Mouse (Mus musculus): ENCODE data around the gene Oas1d. TPM values are rescaled to one million over a fixed set of nuclear protein-coding genes. Genes with fewer than 3 reads are reported as not detected.
"Not testable (repeated sequence)": the region's sequence is repeated elsewhere in the genome, so short reads cannot be mapped to it uniquely, and the experiment has no call there.

Gene Oas1d
- polyA plus RNA-seq, 1 experiment from 2014 or later = not detected

- H3K4me1 ChIP-seq (replicated peaks; ENCODE audit: control insufficient read depth, insufficient read depth, low read length); DNase-seq (ENCODE audit: low spot score); H3K27me3 ChIP-seq (ENCODE audit: control insufficient read depth, insufficient read depth, low read length); H3K9ac ChIP-seq; ATAC-seq (ENCODE audit: low FRiP score); H3K27ac ChIP-seq; H3K4me2 ChIP-seq (replicated peaks); H3K9me3 ChIP-seq (ENCODE audit: control insufficient read depth, low read length); H3K36me3 ChIP-seq (replicated peaks; ENCODE audit: control insufficient read depth, insufficient read depth); H3K4me3 ChIP-seq (replicated peaks; ENCODE audit: low read length): not testable (repeated sequence)
- 37% methylated on average over 6 of the region's 9 CpGs for WGBS
These were observed 26.9 kb upstream of the Oas1d start, which contains the start of gene Oas1g for GRCm38 (mm10) chr5:120887413-120887812. Oas1g (minus strand) TSS chr5:120887613.

DNA sequence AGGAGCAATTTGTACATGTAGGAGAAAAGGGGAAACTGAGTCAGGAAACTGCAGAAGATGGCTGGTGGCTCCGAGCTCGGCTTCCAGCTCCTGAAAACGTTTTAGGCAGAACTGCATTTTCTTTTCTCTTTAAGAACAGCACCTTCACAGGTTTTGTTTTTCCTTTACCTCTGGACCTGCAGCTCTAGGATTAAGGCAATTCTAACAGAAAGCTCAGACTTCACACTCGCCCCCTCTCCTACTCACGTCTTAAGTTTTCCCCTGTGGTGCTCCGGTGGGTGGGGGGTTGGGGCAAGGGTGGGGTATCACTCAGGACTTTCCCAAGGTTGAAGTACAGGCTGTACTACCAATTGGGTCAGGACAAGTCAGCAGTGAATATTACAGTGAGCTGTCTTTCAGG is 26.5 kb upstream of the Oas1d start:
- no peak for DNase-seq (ENCODE audit: low spot score)

GRCm38 (mm10) chr5:120888294-120888815 is 26.0 kb upstream of the Oas1d start:
- not testable (repeated sequence) for H3K4me1 ChIP-seq (replicated peaks; ENCODE audit: control insufficient read depth, insufficient read depth, low read length); H3K9me3 ChIP-seq (ENCODE audit: control insufficient read depth, low read length)
- WGBS = 44% methylated on average over 4 of the region's 4 CpGs

More for the DNA sequence above, 26.5 kb upstream of the Oas1d start:
- Histone ChIP-seq H3K27ac (no peak overlapping the region), H3K27me3 (ENCODE audit: control insufficient read depth, insufficient read depth, low read length) (no peaks in the 10 kb centered on the region), H3K9me3 (ENCODE audit: control insufficient read depth, low read length) (no peaks in the 10 kb centered on the region), H3K9ac (no peak overlapping the region), H3K4me3 (replicated peaks; ENCODE audit: low read length) (no peak overlapping the region), H3K4me1 (replicated peaks; ENCODE audit: control insufficient read depth, insufficient read depth, low read length) (no peaks in the 10 kb centered on the region), H3K36me3 (replicated peaks; ENCODE audit: control insufficient read depth, insufficient read depth) (no peaks in the 10 kb centered on the region), H3K4me2 (replicated peaks) (no peak overlapping the region)
- ATAC-seq (ENCODE audit: low FRiP score) = no peak
- 65% methylated on average over 6 of the region's 6 CpGs for WGBS

DNA sequence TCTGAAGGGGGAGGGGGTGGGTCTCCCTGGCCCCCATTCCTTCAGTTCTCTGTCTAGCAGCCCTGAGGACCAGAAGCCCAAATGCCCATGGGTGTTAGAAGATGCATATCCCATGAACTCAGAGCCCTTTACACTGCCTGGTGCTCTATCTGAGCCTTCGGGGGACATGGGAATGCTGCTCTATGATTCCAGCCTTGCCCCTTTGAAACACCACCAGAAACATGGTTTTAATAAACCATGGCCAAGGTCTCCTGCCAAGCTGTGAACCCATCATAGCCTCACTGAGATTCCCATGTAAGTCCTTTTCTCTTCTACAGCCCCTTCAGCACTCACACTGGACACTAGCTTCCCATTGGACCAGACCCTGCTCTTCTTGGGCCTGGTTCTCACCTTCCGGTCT is 24.3 kb upstream of the Oas1d start:
- ATAC-seq (ENCODE audit: low FRiP score) = no peak
- no peaks in the 10 kb centered on the region for H3K4me1 ChIP-seq (replicated peaks; ENCODE audit: control insufficient read depth, insufficient read depth, low read length)
- H3K27me3 ChIP-seq (ENCODE audit: control insufficient read depth, insufficient read depth, low read length) = no peaks in the 10 kb centered on the region
- no peak overlapping the region for H3K4me3 ChIP-seq (replicated peaks; ENCODE audit: low read length)
- H3K27ac ChIP-seq = no peak overlapping the region
- WGBS = 82% methylated on average over 2 of the region's 2 CpGs
- no peaks in the 10 kb centered on the region for H3K36me3 ChIP-seq (replicated peaks; ENCODE audit: control insufficient read depth, insufficient read depth)
- H3K9ac ChIP-seq = no peak overlapping the region
- DNase-seq (ENCODE audit: low spot score) = no peak
- H3K9me3 ChIP-seq (ENCODE audit: control insufficient read depth, low read length) = no peaks in the 10 kb centered on the region
- H3K4me2 ChIP-seq (replicated peaks) = no peak overlapping the region

More at GRCm38 (mm10) chr5:120888294-120888815, 26.0 kb upstream of the Oas1d start:
- H3K27ac ChIP-seq; ATAC-seq (ENCODE audit: low FRiP score); H3K27me3 ChIP-seq (ENCODE audit: control insufficient read depth, insufficient read depth, low read length); DNase-seq (ENCODE audit: low spot score); H3K9ac ChIP-seq; H3K4me2 ChIP-seq (replicated peaks); H3K36me3 ChIP-seq (replicated peaks; ENCODE audit: control insufficient read depth, insufficient read depth); H3K4me3 ChIP-seq (replicated peaks; ENCODE audit: low read length): not testable (repeated sequence)

- H3K4me2 ChIP-seq (replicated peaks) = no peak overlapping the region
- H3K27me3 ChIP-seq (ENCODE audit: control insufficient read depth, insufficient read depth, low read length) = no peaks in the 10 kb centered on the region
- H3K9ac ChIP-seq = no peak overlapping the region
- H3K4me3 ChIP-seq (replicated peaks; ENCODE audit: low read length) = no peak overlapping the region
- H3K4me1 ChIP-seq (replicated peaks; ENCODE audit: control insufficient read depth, insufficient read depth, low read length) = no peaks in the 10 kb centered on the region
- 53% methylated on average over 3 of the region's 3 CpGs for WGBS
- no peaks in the 10 kb centered on the region for H3K36me3 ChIP-seq (replicated peaks; ENCODE audit: control insufficient read depth, insufficient read depth)
- ATAC-seq (ENCODE audit: low FRiP score) = no peak
- no peaks in the 10 kb centered on the region for H3K9me3 ChIP-seq (ENCODE audit: control insufficient read depth, low read length)
- DNase-seq (ENCODE audit: low spot score) = no peak
- H3K27ac ChIP-seq = no peak overlapping the region
These were observed 23.3 kb upstream of the Oas1d start for GRCm38 (mm10) chr5:120890991-120891390.

DNA sequence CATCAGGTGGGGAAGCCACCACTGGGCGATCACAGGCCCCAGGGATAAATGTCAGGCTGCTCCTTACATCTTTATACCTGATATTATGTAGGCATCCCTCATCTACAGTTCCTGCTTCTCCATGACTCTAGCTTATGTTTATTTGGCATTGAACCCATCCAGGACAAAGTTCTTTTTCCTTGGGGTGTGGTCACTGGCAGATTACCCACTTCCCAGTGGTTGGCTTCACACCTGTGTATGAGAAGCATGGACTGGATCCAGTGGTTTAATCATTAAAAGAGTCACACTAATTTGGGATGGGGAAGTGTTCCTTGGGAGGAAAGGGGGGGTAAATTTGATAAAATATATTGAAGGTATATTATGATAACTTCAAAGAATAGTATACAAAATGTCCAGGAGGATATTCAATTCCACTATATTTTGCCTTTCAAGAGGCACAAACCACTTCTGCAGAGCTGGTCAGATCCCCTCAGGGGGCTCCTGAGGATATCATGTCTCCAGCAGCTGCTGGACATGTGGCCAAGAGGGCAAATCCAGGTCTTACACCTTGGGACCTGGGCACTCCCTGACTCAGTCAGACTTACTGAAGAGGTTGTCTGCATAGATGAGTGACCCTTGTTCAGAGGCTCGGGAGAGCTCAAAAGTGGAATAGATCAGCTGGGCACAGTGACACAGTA is 22.6 kb upstream of the Oas1d start:
- H3K4me3 ChIP-seq (replicated peaks; ENCODE audit: low read length); H3K4me1 ChIP-seq (replicated peaks; ENCODE audit: control insufficient read depth, insufficient read depth, low read length); H3K27ac ChIP-seq; H3K9ac ChIP-seq; H3K9me3 ChIP-seq (ENCODE audit: control insufficient read depth, low read length); H3K4me2 ChIP-seq (replicated peaks); H3K27me3 ChIP-seq (ENCODE audit: control insufficient read depth, insufficient read depth, low read length); DNase-seq (ENCODE audit: low spot score); ATAC-seq (ENCODE audit: low FRiP score); H3K36me3 ChIP-seq (replicated peaks; ENCODE audit: control insufficient read depth, insufficient read depth): not testable (repeated sequence)
- 86% methylated on average over 2 of the region's 2 CpGs for WGBS

GRCm38 (mm10) chr5:120892243-120892660 is 22.1 kb upstream of the Oas1d start:
- Histone ChIP-seq H3K9me3 (ENCODE audit: control insufficient read depth, low read length) (no peaks in the 10 kb centered on the region), H3K4me3 (replicated peaks; ENCODE audit: low read length) (no peak overlapping the region), H3K4me1 (replicated peaks; ENCODE audit: control insufficient read depth, insufficient read depth, low read length) (no peaks in the 10 kb centered on the region), H3K27me3 (ENCODE audit: control insufficient read depth, insufficient read depth, low read length) (no peaks in the 10 kb centered on the region), H3K4me2 (replicated peaks) (no peak overlapping the region), H3K36me3 (replicated peaks; ENCODE audit: control insufficient read depth, insufficient read depth) (no peaks in the 10 kb centered on the region), H3K9ac (no peak overlapping the region), H3K27ac (no peak overlapping the region)
- DNase-seq (ENCODE audit: low spot score) (no peak), ATAC-seq (ENCODE audit: low FRiP score) (no peak)
- WGBS = 79% methylated on average over 2 of the region's 2 CpGs

- H3K27me3 ChIP-seq (ENCODE audit: control insufficient read depth, insufficient read depth, low read length); H3K9ac ChIP-seq; DNase-seq (ENCODE audit: low spot score); H3K4me2 ChIP-seq (replicated peaks); H3K4me3 ChIP-seq (replicated peaks; ENCODE audit: low read length); H3K36me3 ChIP-seq (replicated peaks; ENCODE audit: control insufficient read depth, insufficient read depth); H3K27ac ChIP-seq; H3K9me3 ChIP-seq (ENCODE audit: control insufficient read depth, low read length); H3K4me1 ChIP-seq (replicated peaks; ENCODE audit: control insufficient read depth, insufficient read depth, low read length); ATAC-seq (ENCODE audit: low FRiP score): not testable (repeated sequence)
- WGBS = 98% methylated on average over 4 of the region's 4 CpGs
These were observed 20.5 kb upstream of the Oas1d start for GRCm38 (mm10) chr5:120893866-120894265.

- not testable (repeated sequence) for DNase-seq (ENCODE audit: low spot score); H3K9me3 ChIP-seq (ENCODE audit: control insufficient read depth, low read length); H3K9ac ChIP-seq; H3K4me2 ChIP-seq (replicated peaks); H3K36me3 ChIP-seq (replicated peaks; ENCODE audit: control insufficient read depth, insufficient read depth); H3K27me3 ChIP-seq (ENCODE audit: control insufficient read depth, insufficient read depth, low read length); ATAC-seq (ENCODE audit: low FRiP score); H3K27ac ChIP-seq; H3K4me1 ChIP-seq (replicated peaks; ENCODE audit: control insufficient read depth, insufficient read depth, low read length); H3K4me3 ChIP-seq (replicated peaks; ENCODE audit: low read length)
- 85% methylated on average over 2 of the region's 2 CpGs for WGBS
These were observed 19.6 kb upstream of the Oas1d start for GRCm38 (mm10) chr5:120894692-120895091.

Data from hindbrain, embryonic 14.5 days (tissue).